8 mouse cellular contexts compared by ENCODE assay signal in the genomic region with DNA sequence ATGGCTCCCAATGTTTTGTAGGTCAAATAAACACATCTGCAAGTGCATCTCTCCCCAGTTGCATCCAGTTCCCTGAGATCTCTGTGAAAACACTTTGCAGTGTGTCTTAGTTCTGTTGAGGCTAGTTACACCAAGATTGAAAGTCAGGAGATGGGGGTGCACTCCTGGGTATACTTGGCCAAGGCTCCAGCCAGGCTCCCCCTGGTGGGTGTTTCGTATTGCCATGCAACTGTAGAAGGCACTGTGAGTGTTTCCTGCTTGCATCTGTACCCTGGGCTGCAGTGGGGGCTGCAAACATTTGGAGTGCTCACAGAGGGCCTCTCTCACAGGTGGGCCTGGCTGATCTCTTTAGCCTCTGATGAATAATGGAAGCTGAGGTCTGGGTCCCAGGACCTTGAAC.
DNase-seq lines count a peak whose midpoint lies in the region; ATAC-seq and TF ChIP-seq lines count a peak whose summit lies in the region.

No protein-coding gene starts in this region.

- TF ChIP-seq EP300 in lung, postnatal 0 days (IDR thresholded peaks at IDR 0.05), result no peak

- peaks cover 1% of the 10 kb centered on the region; the same call in 1 of the 2 replicates for H3K4me1 ChIP-seq in cortical plate, adult 2 months (ENCODE audit: control insufficient read depth, insufficient read depth, low read length)
- H3K4me1 ChIP-seq in lung, postnatal 0 days (ENCODE audit: insufficient read depth, low read depth, low read length), result no peaks in the 10 kb centered on the region

- H3K27me3 ChIP-seq in lung, postnatal 0 days (replicated peaks; ENCODE audit: insufficient read depth, low read length), result no peaks in the 10 kb centered on the region

- no peak overlapping the region for H3K9ac ChIP-seq in lung, postnatal 0 days (replicated peaks; ENCODE audit: low read depth)

- no peak overlapping the region for H3K4me3 ChIP-seq in cortical plate, adult 2 months (ENCODE audit: insufficient read depth, low read length)
- H3K4me3 ChIP-seq in lung, postnatal 0 days (ENCODE audit: low read depth, low read length), result no peak overlapping the region

- 0 out of 2 replicates have a peak, but pooled peaks have one; percentile 19 for TF ChIP-seq CTCF in cortical plate, adult 2 months (IDR thresholded peaks at IDR 0.05; ENCODE audit: extremely low read depth, insufficient read depth, low read length)
- TF ChIP-seq CTCF in lung, postnatal 0 days (IDR thresholded peaks at IDR 0.05), result peak; percentile 58

- no peaks in the 10 kb centered on the region for H3K9me3 ChIP-seq in lung, postnatal 0 days (ENCODE audit: low read length)

- no peak for ATAC-seq in lung, postnatal 0 days

- H3K36me3 ChIP-seq in lung, postnatal 0 days (ENCODE audit: insufficient read depth, low read length), result no peaks in the 10 kb centered on the region

- TF ChIP-seq POLR2A in cortical plate, adult 2 months (IDR thresholded peaks at IDR 0.05; ENCODE audit: extremely low read depth, insufficient read depth, low read length), result no peak

- no peak overlapping the region for H3K27ac ChIP-seq in cortical plate, adult 2 months (ENCODE audit: insufficient read depth, low read length)
- no peak overlapping the region for H3K27ac ChIP-seq in lung, postnatal 0 days (ENCODE audit: low read length)

- peak; percentile 5 to 9 for DNase-seq in cerebellum, adult 18-20 months
- DNase-seq in cerebellum, adult 8-10 months, result no peak
- peak; percentile 58 for DNase-seq in left cerebral cortex, postnatal 4 days
- DNase-seq in left cerebral cortex, adult 18-20 months (ENCODE audit: low spot score in 2 of 2), result no peak
- no peak for DNase-seq in lung, postnatal 0 days (ENCODE audit: low spot score)
- DNase-seq in yolk sac, embryonic 10.5 days (ENCODE audit: low spot score), result no peak
- DNase-seq in gastrocnemius, postnatal 14 days, result no peak

- intact Hi-C loops in left cerebral cortex, postnatal 4 days (cut with DNase I), result no loop called here
- intact Hi-C loops in gastrocnemius, postnatal 14 days (cut with DNase I; ENCODE audit: low total_unique reads), result no loop called here

- no peak overlapping the region for H3K4me2 ChIP-seq in lung, postnatal 0 days (replicated peaks; ENCODE audit: low read depth, low read length)

- 22% methylated on average over 1 of the region's 1 CpGs for WGBS in lung, postnatal 0 days

Comparison
In these comparisons a context has a peak if more than half of its experiments do, and no peak if none do; other contexts are left out.
1. DNase-seq: peak in cerebellum, adult 18-20 months (2 of 2) and left cerebral cortex, postnatal 4 days (single experiment); none in cerebellum, adult 8-10 months (single experiment), left cerebral cortex, adult 18-20 months (0 of 2), lung, postnatal 0 days (single experiment), yolk sac, embryonic 10.5 days (single experiment) and gastrocnemius, postnatal 14 days (single experiment).